9 mouse cellular contexts compared by ENCODE assay signal in the genomic region with DNA sequence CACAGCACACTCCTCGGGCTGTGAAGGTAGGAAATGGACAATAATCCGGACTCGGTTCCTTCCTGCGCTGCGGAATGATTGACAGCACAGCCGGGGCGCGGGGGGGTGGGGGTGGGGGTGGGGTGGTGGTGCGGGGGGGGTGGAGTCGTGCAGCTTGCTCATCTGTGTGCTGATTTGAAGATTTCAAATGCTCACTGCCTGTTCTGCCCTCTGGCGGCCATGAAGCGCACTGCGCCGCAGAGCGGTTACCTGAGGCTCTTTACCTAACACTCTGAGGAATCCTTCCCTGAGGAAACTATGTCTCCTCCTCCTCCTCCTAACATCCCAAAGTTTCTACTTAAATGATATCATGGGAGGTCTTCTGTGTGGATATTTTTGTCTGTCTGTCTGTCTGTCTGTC. TPM values are rescaled to one million over a fixed set of nuclear protein-coding genes. Genes with fewer than 3 reads are reported as not detected.
DNase-seq lines count a peak whose midpoint lies in the region; ATAC-seq lines count a peak whose summit lies in the region.
"Had no signal": no experiment of that assay in that cellular context is flagged by ENCODE, and none has a peak within 500 bp of the region (broad histone marks: within the 10 kb centered on the region; RNA-seq: fewer than 3 reads in every experiment).

No protein-coding gene starts in this region.

- peak; percentile 41 to 88 for DNase-seq in frontal cortex, adult 2 months (ENCODE audit: extremely low spot score in 1 of 2, low spot score in 1 of 2)
- DNase-seq in c-Kit-positive CD71-negative TER-119-negative erythroid progenitor cells, embryonic 14.5 days (ENCODE audit: low read depth), result peak; percentile 46
- DNase-seq in induced T-regulatory cell, adult 2 months (ENCODE audit: low read depth), result peak; percentile 77
- DNase-seq in limb, embryonic 11.5 days (ENCODE audit: low spot score), result peak; percentile 81
- peak; percentile 45 to 75 for DNase-seq in spleen, adult 18-20 months

- H3K36me3 ChIP-seq in forebrain, embryonic 12.5 days (replicated peaks), result no peaks in the 10 kb centered on the region
- H3K36me3 ChIP-seq in limb, embryonic 11.5 days (ENCODE audit: control insufficient read depth, insufficient read depth, low read length), result no peaks in the 10 kb centered on the region
- H3K36me3 ChIP-seq in midbrain, embryonic 12.5 days, result no peaks in the 10 kb centered on the region

- no peak overlapping the region for H3K27ac ChIP-seq in forebrain, embryonic 12.5 days
- H3K27ac ChIP-seq in limb, embryonic 11.5 days (replicated peaks; ENCODE audit: low read depth, low read length), result no peak overlapping the region
- no peak overlapping the region for H3K27ac ChIP-seq in midbrain, embryonic 12.5 days (replicated peaks)

- H3K4me3 ChIP-seq in forebrain, embryonic 12.5 days (replicated peaks), result no peak overlapping the region; the same call in 1 of the 2 replicates
- H3K4me3 ChIP-seq in limb, embryonic 11.5 days (ENCODE audit: low read depth, low read length), result no peak overlapping the region
- 0 out of 2 replicates have a peak overlapping the region, but pooled peaks have one; percentile 14 for H3K4me3 ChIP-seq in midbrain, embryonic 12.5 days

- peaks cover 5% of the 10 kb centered on the region; the same call in 1 of the 2 replicates for H3K4me1 ChIP-seq in forebrain, embryonic 12.5 days
- H3K4me1 ChIP-seq in limb, embryonic 11.5 days (ENCODE audit: control insufficient read depth, insufficient read depth, low read length), result no peaks in the 10 kb centered on the region
- H3K4me1 ChIP-seq in midbrain, embryonic 12.5 days, result no peaks in the 10 kb centered on the region

- H3K9me3 ChIP-seq in forebrain, embryonic 12.5 days, result no peaks in the 10 kb centered on the region
- H3K9me3 ChIP-seq in limb, embryonic 11.5 days (ENCODE audit: control insufficient read depth, low read length), result no peaks in the 10 kb centered on the region
- no peaks in the 10 kb centered on the region for H3K9me3 ChIP-seq in midbrain, embryonic 12.5 days

- H3K27me3 ChIP-seq in forebrain, embryonic 12.5 days, result no peaks in the 10 kb centered on the region
- H3K27me3 ChIP-seq in limb, embryonic 11.5 days (ENCODE audit: control insufficient read depth, insufficient read depth, low read length), result no peaks in the 10 kb centered on the region
- no peaks in the 10 kb centered on the region; the same call in 1 of the 2 replicates for H3K27me3 ChIP-seq in midbrain, embryonic 12.5 days

- ATAC-seq in frontal cortex, adult (ENCODE audit: low TSS enrichment), result no peak; the same call in 1 of the 2 replicates
- peak; percentile 39; the same call in 1 of the 2 replicates for ATAC-seq in forebrain, embryonic 12.5 days (ENCODE audit: low FRiP score)
- no peak for ATAC-seq in limb, embryonic 11.5 days (ENCODE audit: insufficient number of reproducible peaks, low FRiP score, low TSS enrichment, low read depth)
- ATAC-seq in midbrain, embryonic 12.5 days (ENCODE audit: low FRiP score, low read depth), result no peak

- WGBS in forebrain, embryonic 12.5 days, result 6% methylated on average over 15 of the region's 15 CpGs
- WGBS in limb, embryonic 11.5 days, result 6% methylated on average over 15 of the region's 15 CpGs
- 7% methylated on average over 14 of the region's 15 CpGs for WGBS in midbrain, embryonic 12.5 days

- peak overlapping the region; percentile 44 for H3K4me2 ChIP-seq in forebrain, embryonic 12.5 days
- no peak overlapping the region for H3K4me2 ChIP-seq in limb, embryonic 11.5 days (ENCODE audit: low read depth, severe bottlenecking)
- peak overlapping the region; percentile 42 for H3K4me2 ChIP-seq in midbrain, embryonic 12.5 days (replicated peaks)

- H3K9ac ChIP-seq in forebrain, embryonic 12.5 days, result no peak overlapping the region
- no peak overlapping the region for H3K9ac ChIP-seq in limb, embryonic 11.5 days (ENCODE audit: low read length)
- H3K9ac ChIP-seq in midbrain, embryonic 12.5 days (replicated peaks), result no peak overlapping the region

RNA-seq across cellular contexts. Expression of a gene that starts 6.2 kb away (rescaled TPM):
- 4.7 and 7.6 TPM in 2 replicates for polyA plus RNA-seq in frontal cortex, adult 2 months (2012; rRNA removed)
- polyA plus RNA-seq in forebrain, embryonic 12.5 days (2016; fragmentation: Nextera tagmentation; extraction: Ambion mirVana), result 1.1 and 1.3 TPM in 2 replicates
- 1.1 and 1.8 TPM in 2 replicates for polyA plus RNA-seq in limb, embryonic 11.5 days (2014; fragmentation: Nextera tagmentation; extraction: Ambion mirVana)
- 1.4 and 1.8 TPM in 2 replicates for polyA plus RNA-seq in midbrain, embryonic 12.5 days (2016; fragmentation: Nextera tagmentation; extraction: Ambion mirVana)

RNA-seq across cellular contexts. Expression of a gene that starts 25.7 kb away (rescaled TPM):
- 1.4 and 1.8 TPM in 2 replicates for polyA plus RNA-seq in frontal cortex, adult 2 months (2012; rRNA removed)
- polyA plus RNA-seq in forebrain, embryonic 12.5 days (2016; fragmentation: Nextera tagmentation; extraction: Ambion mirVana), result 0.32 and 0.54 TPM in 2 replicates
- polyA plus RNA-seq in limb, embryonic 11.5 days (2014; fragmentation: Nextera tagmentation; extraction: Ambion mirVana), result 0.29 and 0.47 TPM in 2 replicates
- 0.43 and 0.58 TPM in 2 replicates for polyA plus RNA-seq in midbrain, embryonic 12.5 days (2016; fragmentation: Nextera tagmentation; extraction: Ambion mirVana)

RNA-seq across cellular contexts. Expression of a gene that starts 35.9 kb away (rescaled TPM):
- polyA plus RNA-seq in frontal cortex, adult 2 months (2012; rRNA removed), result not detected in 2 replicates
- not detected in 2 replicates for polyA plus RNA-seq in forebrain, embryonic 12.5 days (2016; fragmentation: Nextera tagmentation; extraction: Ambion mirVana)
- polyA plus RNA-seq in limb, embryonic 11.5 days (2014; fragmentation: Nextera tagmentation; extraction: Ambion mirVana), result not detected in 2 replicates
- polyA plus RNA-seq in midbrain, embryonic 12.5 days (2016; fragmentation: Nextera tagmentation; extraction: Ambion mirVana), result not detected in 2 replicates
- polyA plus RNA-seq: neural tube, embryonic 14.5 days had no signal
